Mouse (Mus musculus): ENCODE measurements around the gene Pomgnt2. TPM values are rescaled to one million over a fixed set of nuclear protein-coding genes. Genes with fewer than 3 reads are reported as not detected.
A peak's percentile ranks its signal among the peaks of the same experiment; 100 is the strongest.

Pomgnt2 gene
- total RNA-seq, 4 experiments from 2014 or later = 37.2 to 46.1 (median 43.4) TPM

- no peak for DNase-seq (ENCODE audit: low spot score in 2 of 2)
These were observed 23.7 kb downstream of the Pomgnt2 start for GRCm38 (mm10) chr9:121973207-121973606.

GRCm38 (mm10) chr9:121969841-121970381 is 27.0 kb downstream of the Pomgnt2 start:
- DNase-seq (ENCODE audit: low spot score in 2 of 2) = no peak

- no peak for DNase-seq (ENCODE audit: low spot score in 2 of 2)
These were observed 28.7 kb downstream of the Pomgnt2 start for GRCm38 (mm10) chr9:121968258-121968657.

- no peak for DNase-seq (ENCODE audit: low spot score in 2 of 2)
These were observed 32.0 kb downstream of the Pomgnt2 start for GRCm38 (mm10) chr9:121964941-121965340.

GRCm38 (mm10) chr9:121959966-121960635 is 36.8 kb downstream of the Pomgnt2 start:
- no peak for DNase-seq (ENCODE audit: low spot score in 2 of 2)

- DNase-seq (ENCODE audit: low spot score in 2 of 2) = no peak
These were observed 44.3 kb downstream of the Pomgnt2 start for GRCm38 (mm10) chr9:121952596-121952995.

GRCm38 (mm10) chr9:121951114-121951423 is 45.8 kb downstream of the Pomgnt2 start:
- DNase-seq (ENCODE audit: low spot score in 2 of 2) = no peak

- DNase-seq (ENCODE audit: low spot score in 2 of 2) = peak in 1 of 2 experiments; percentile 30
These were observed 46.3 kb downstream of the Pomgnt2 start, which contains the start of gene Fam198a for GRCm38 (mm10) chr9:121950418-121951113. TSS of gene Fam198a (plus strand) at chr9:121950988.

GRCm38 (mm10) chr9:121948431-121948830 is 48.5 kb downstream of the Pomgnt2 start:
- DNase-seq (ENCODE audit: low spot score in 2 of 2) = no peak

- peak; percentile 50 to 81 for DNase-seq (ENCODE audit: low spot score in 2 of 2)
These were observed 49.1 kb downstream of the Pomgnt2 start for GRCm38 (mm10) chr9:121947784-121948183.

GRCm38 (mm10) chr9:121943628-121944027 is 53.3 kb downstream of the Pomgnt2 start:
- no peak for DNase-seq (ENCODE audit: low spot score in 2 of 2)

- DNase-seq (ENCODE audit: low spot score in 2 of 2) = no peak
These were observed 53.9 kb downstream of the Pomgnt2 start for GRCm38 (mm10) chr9:121943005-121943404.

GRCm38 (mm10) chr9:121937944-121938355 is 59.0 kb downstream of the Pomgnt2 start:
- DNase-seq (ENCODE audit: low spot score in 2 of 2) = no peak

- DNase-seq (ENCODE audit: low spot score in 2 of 2) = no peak
These were observed 59.5 kb downstream of the Pomgnt2 start for GRCm38 (mm10) chr9:121937451-121937864.

- DNase-seq (ENCODE audit: low spot score in 2 of 2) = no peak
These were observed 60.0 kb downstream of the Pomgnt2 start for GRCm38 (mm10) chr9:121936952-121937351.

- no peak for DNase-seq (ENCODE audit: low spot score in 2 of 2)
These were observed 62.1 kb downstream of the Pomgnt2 start for GRCm38 (mm10) chr9:121934856-121935255.

Other genes with a start within 250 kb of the Pomgnt2 start
- gene Zfp651, start 237.8 kb downstream of the Pomgnt2 start, total RNA-seq (2022) = 100 to 1,000 TPM in 2 of 4 experiments, 10 to 100 TPM in 2; 97.3 to 102 (median 99.5) TPM
- 1 to 10 TPM; 3.5 to 5.7 (median 4.4) TPM for gene Klhl40, start 219.5 kb downstream of the Pomgnt2 start, total RNA-seq (2022)
- gene Hhatl, start 204.6 kb downstream of the Pomgnt2 start, total RNA-seq (2022) = 10 to 100 TPM; 15.2 to 23.6 (median 20.1) TPM
- gene Ccdc13, start 157.6 kb downstream of the Pomgnt2 start, total RNA-seq (2022) = 10 to 100 TPM in 1 of 4 experiments, 1 to 10 TPM in 3; 4.3 to 10.7 (median 9.4) TPM
- gene Higd1a, start 138.7 kb downstream of the Pomgnt2 start, total RNA-seq (2022) = 10 to 100 TPM; 73.8 to 88.7 (median 86.3) TPM
- 1 to 10 TPM; 1.8 to 2.8 (median 2.2) TPM for gene Ackr2, start 98.8 kb downstream of the Pomgnt2 start, total RNA-seq (2022)
- gene Cyp8b1, start 80.8 kb downstream of the Pomgnt2 start, total RNA-seq (2022) = not detected
- 1 to 10 TPM; 5.4 to 7.6 (median 7.0) TPM for gene Fam198a, start 46.1 kb downstream of the Pomgnt2 start, total RNA-seq (2022)
- 100 to 1,000 TPM in 2 of 4 experiments, 10 to 100 TPM in 2; 96.1 to 111 (median 104) TPM for gene Snrk, start 120.2 kb upstream of the Pomgnt2 start, total RNA-seq (2022)